Mouse (Mus musculus): ENCODE measurements at regions not wholly inside any gene's neighbourhood (a gene's known extent, or its start where the extent isn't known, plus 50 kb on each side); places are given as distances from the start of the nearest gene placed in this dataset.
A peak's percentile ranks its signal among the peaks of the same experiment; 100 is the strongest.
"Not testable (repeated sequence)": the region's sequence is repeated elsewhere in the genome, so short reads cannot be mapped to it uniquely, and the experiment has no call there.

DNA sequence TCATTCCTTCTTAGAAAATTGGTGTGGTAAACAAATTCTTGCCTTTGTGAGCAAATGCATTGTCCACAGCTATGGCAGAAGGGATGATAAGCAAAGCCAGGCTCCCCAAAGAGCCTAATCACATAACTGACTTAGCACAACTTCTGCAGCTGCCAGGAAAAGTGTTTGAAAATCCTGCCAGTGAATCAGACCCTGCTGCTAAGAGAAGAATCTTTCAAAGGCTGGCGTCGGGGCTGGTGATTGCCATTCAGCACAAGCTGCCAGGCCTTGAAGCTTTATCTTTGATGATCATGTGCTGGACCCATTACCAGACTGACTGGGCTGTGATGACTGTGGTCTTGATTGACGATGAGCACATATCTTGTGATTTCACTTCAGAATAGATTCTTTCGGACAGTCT lies 713.9 kb upstream of the Tex47 start:
- DNase-seq (ENCODE audit: low read depth, low spot score) = peak; percentile 28

DNA sequence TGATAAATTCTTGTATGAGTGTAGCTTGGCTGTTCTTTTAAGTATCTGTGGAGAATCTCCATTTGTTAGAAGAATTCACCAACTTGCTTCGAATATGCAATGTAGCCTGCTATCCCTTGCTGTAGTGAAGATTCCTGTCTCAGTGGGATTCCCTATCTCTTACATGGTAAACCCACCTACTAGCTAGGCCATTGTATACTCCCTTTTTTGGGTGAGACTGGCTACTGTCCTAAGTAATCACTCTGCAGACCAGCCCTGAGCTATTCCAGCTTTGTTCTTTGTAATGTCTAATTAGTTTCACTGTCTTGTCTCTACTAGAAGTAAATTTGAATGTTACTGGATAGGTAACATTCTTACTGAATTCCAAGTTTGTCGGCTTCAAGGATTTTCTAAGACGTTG lies 692.8 kb upstream of the Tex47 start:
- DNase-seq (ENCODE audit: low read depth, low spot score) = not testable (repeated sequence)

DNA sequence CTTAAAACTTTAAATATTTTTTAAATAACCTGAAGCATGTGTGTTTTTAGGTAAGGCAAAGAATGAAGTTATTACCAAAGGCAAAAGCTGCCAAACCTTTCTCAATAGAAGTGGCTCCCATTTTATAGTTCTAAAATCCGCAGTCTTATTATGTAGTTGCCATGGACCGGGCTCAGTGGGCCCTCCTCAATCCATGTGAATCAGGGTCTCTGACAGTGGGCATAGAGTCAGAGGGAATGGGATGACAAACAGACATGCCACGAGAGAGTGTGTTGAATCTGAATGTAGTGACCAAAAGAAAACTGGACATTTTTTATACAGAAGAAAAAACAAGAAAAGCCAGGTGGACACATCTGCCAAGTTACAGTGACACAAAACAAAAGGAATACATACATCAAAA lies 659.0 kb upstream of the Tex47 start:
- no peak for DNase-seq (ENCODE audit: low read depth, low spot score)

DNA sequence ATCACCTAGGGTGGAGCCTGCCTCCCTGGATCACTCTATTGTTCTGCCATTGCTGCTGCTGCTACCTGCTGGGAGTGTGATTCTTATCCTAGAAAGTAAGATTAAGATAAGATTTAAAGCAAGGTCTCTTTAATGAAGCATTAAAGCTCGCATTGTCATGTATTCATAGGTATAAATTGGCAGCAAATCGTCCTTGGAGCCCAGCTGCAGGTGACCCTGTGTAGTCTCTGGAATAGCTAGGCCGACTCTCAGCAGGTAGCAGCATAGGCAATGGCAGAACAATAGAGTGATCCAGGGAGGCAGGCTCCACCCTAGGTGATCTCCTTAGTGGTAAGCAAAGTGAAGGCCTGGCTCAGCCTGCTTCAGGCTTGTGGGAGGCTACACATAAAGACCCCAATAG lies 627.7 kb upstream of the Tex47 start:
- not testable (repeated sequence) for DNase-seq (ENCODE audit: low read depth, low spot score)

DNA sequence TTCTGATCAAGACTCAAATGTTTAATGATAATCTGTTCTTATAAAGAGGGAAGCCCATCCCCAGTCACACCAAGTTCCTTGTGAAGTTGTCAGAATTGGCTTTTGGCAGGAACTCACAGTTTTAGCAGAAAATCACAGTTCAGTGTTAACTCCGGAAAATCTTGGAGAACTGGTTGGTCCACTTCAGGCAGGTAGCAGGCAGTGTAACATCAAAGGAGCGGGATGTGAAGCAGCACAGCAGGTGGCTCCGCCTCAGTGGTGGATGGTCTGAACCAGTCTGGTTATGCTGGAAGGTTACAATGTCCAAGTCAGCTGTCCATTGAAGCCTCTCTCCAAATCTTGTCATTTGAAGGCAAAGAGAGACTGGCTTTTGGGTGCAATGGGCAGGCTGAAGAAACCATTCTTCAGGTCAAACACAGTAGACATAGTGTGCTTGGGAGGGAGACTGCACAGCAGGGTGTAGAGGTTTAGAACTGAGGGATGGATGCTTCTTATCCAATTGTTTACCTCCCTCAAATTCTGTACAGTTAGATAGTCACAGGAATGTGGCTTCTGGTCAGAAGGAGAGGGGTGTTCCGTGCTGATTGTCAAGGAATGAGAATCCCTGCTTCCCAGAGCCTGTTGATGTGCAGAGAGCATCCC lies 594.1 kb upstream of the Tex47 start:
- DNase-seq (ENCODE audit: low read depth, low spot score) = no peak

DNA sequence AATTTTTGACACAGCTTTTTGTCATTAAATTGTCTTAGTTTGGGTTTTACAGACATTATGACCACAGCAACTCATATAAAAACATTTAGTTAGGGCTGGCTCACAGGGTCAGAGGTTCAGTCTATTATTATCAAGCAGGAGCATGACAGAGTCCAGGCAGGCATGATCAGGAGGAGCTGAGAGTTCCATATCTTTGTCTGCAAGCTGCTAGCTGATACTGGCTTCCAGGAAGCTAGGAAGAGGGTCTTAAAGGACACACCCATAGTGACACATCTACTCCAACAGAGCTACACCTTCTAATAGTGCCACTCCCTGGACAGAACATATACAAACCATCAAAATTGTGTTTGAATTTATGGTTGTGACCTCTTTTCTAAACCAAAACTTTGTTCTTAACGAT lies 587.7 kb upstream of the Tex47 start:
- no peak for DNase-seq (ENCODE audit: low read depth, low spot score)

DNA sequence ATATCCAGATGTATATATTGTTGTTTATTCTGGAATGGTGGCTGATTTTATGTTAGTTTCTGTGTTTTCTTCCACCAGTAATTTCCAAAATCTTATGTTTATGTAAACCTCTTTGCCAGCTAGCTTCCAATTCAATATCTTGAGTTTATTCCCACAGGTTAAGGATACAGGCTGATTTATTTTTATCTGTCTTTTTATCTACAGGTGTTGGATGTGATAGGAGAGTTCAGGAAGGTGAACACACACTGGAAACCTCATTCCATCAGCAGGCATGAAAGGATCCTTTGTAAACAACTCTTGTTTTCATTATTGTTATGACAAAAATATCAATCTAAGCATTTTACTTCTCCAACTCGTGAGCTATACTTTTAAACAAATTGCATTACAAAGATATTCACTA lies 587.3 kb upstream of the Tex47 start:
- DNase-seq (ENCODE audit: low read depth, low spot score) = no peak
